Comparison of ENCODE assay signal across 8 mouse cellular contexts in the genomic region with DNA sequence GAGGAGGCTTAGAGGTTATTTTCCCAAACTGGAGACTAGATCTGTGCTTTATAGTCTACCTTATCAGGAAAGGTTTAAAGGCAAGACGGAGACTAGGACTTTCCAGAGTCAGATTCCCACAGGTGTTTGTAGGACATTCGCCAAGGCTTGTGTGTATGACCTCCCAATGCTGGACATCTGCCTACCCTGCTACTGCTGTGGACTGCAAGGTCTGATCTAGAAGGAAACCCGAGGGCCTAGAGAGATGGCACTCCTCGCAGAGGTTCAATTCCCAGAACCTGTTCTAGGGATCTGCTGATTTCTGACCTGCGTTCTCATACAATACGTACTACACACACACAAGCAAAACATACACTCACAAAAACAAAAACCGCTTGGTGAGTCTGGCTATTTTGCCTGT. TPM values are rescaled to one million over a fixed set of nuclear protein-coding genes. Genes with fewer than 3 reads are reported as not detected.
DNase-seq lines count a peak whose midpoint lies in the region; ATAC-seq lines count a peak whose summit lies in the region.

No protein-coding gene starts in this region.

- H3K4me3 ChIP-seq in limb, embryonic 12.5 days (replicated peaks): no peak overlapping the region

- WGBS in limb, embryonic 12.5 days: 47% methylated on average over 7 of the region's 7 CpGs

- no peak overlapping the region for H3K27ac ChIP-seq in limb, embryonic 12.5 days

- no peaks in the 10 kb centered on the region for H3K36me3 ChIP-seq in limb, embryonic 12.5 days

- H3K4me1 ChIP-seq in limb, embryonic 12.5 days (replicated peaks): peaks cover 47% of the 10 kb centered on the region

- no peak for ATAC-seq in limb, embryonic 12.5 days (ENCODE audit: insufficient number of reproducible peaks, insufficient read depth, low FRiP score, low TSS enrichment, low read depth)
- no peak for ATAC-seq in megakaryocyte-erythroid progenitor cell, adult 5-6 weeks (replicated peaks; ENCODE audit: low FRiP score, low TSS enrichment, poor library complexity, severe bottlenecking)
- ATAC-seq in granulocyte monocyte progenitor cell, adult 5-6 weeks (replicated peaks; ENCODE audit: poor library complexity, severe bottlenecking): no peak

- no peak overlapping the region for H3K9ac ChIP-seq in limb, embryonic 12.5 days (replicated peaks)

- no peaks in the 10 kb centered on the region for H3K9me3 ChIP-seq in limb, embryonic 12.5 days

- peak; percentile 58 to 60 for DNase-seq in cerebellum, postnatal 10 days
- no peak for DNase-seq in cerebellum, postnatal 4 days (ENCODE audit: low spot score in 2 of 2)
- DNase-seq in right cerebral cortex, adult 2 months (ENCODE audit: low spot score in 2 of 2): peak; percentile 16 to 31
- no peak for DNase-seq in right cerebral cortex, postnatal 14 days
- no peak for DNase-seq in right cerebral cortex, postnatal 36 days (ENCODE audit: low spot score in 2 of 2)

- no peaks in the 10 kb centered on the region for H3K27me3 ChIP-seq in limb, embryonic 12.5 days

- H3K4me2 ChIP-seq in limb, embryonic 12.5 days: peak overlapping the region; percentile 62

RNA-seq across cellular contexts. Expression of gene Phlda1, which starts 0.7 kb away (rescaled TPM):
- 28.2 and 35.3 TPM in 2 replicates for polyA plus RNA-seq in limb, embryonic 12.5 days (2016; fragmentation: Nextera tagmentation; extraction: Ambion mirVana)
- total RNA-seq in megakaryocyte-erythroid progenitor cell, adult 5-6 weeks (2014; fragmentation: Nextera tagmentation): 0.31 TPM in 1 of 2 replicates, not detected in the other
- 1.5 and 5.7 TPM in 2 replicates for total RNA-seq in megakaryocyte-erythroid progenitor cell, adult 5-6 weeks (2017)
- total RNA-seq in granulocyte monocyte progenitor cell, adult 5-6 weeks (2014; fragmentation: Nextera tagmentation): 0.26 and 1.9 TPM in 2 replicates
- total RNA-seq in granulocyte monocyte progenitor cell, adult 5-6 weeks (2017): 1.1 and 1.2 TPM in 2 replicates

RNA-seq across cellular contexts. Expression of gene Nap1l1, which starts 32.4 kb away (rescaled TPM):
- polyA plus RNA-seq in limb, embryonic 12.5 days (2016; fragmentation: Nextera tagmentation; extraction: Ambion mirVana): 314 and 324 TPM in 2 replicates
- 549 and 560 TPM in 2 replicates for total RNA-seq in megakaryocyte-erythroid progenitor cell, adult 5-6 weeks (2014; fragmentation: Nextera tagmentation)
- total RNA-seq in megakaryocyte-erythroid progenitor cell, adult 5-6 weeks (2017): 733 and 821 TPM in 2 replicates
- 583 and 666 TPM in 2 replicates for total RNA-seq in granulocyte monocyte progenitor cell, adult 5-6 weeks (2014; fragmentation: Nextera tagmentation)
- total RNA-seq in granulocyte monocyte progenitor cell, adult 5-6 weeks (2017): 670 and 682 TPM in 2 replicates

Comparison
In these comparisons a context has a peak if more than half of its experiments do, and no peak if none do; other contexts are left out.
1. DNase-seq: peak in cerebellum, postnatal 10 days (2 of 2) and right cerebral cortex, adult 2 months (2 of 2); none in cerebellum, postnatal 4 days (0 of 2), right cerebral cortex, postnatal 14 days (single experiment) and right cerebral cortex, postnatal 36 days (0 of 2).